Mouse (Mus musculus) kidney, postnatal 25 days (tissue): ENCODE measurements around the gene Ugt2a3.
A peak's percentile ranks its signal among the peaks of the same experiment; 100 is the strongest.
"Not testable (repeated sequence)": the region's sequence is repeated elsewhere in the genome, so short reads cannot be mapped to it uniquely, and the experiment has no call there.

Experiments used
- DNase-seq, 2 experiments: peaks; one replicate each; pipeline ENCODE4 v3.0.0; 2021; ENCODE audit warnings: mixed read lengths in 2 of 2

The Ugt2a3 gene

GRCm38 (mm10) chr5:87336961-87337697 lies at the start of gene Ugt2a3:
Ugt2a3 (minus strand) TSS chr5:87337195.
- DNase-seq = no peak

- DNase-seq = no peak
Measured at GRCm38 (mm10) chr5:87380234-87380633, 43.2 kb upstream of the Ugt2a3 start.

- no peak for DNase-seq
Measured at GRCm38 (mm10) chr5:87379825-87380224, 42.8 kb upstream of the Ugt2a3 start.

GRCm38 (mm10) chr5:87375874-87376383 lies 38.9 kb upstream of the Ugt2a3 start:
- no peak for DNase-seq

GRCm38 (mm10) chr5:87373502-87373863 lies 36.5 kb upstream of the Ugt2a3 start:
- no peak for DNase-seq

- not testable (repeated sequence) for DNase-seq
Measured at GRCm38 (mm10) chr5:87372788-87373501, 36.0 kb upstream of the Ugt2a3 start.

- no peak for DNase-seq
Measured at GRCm38 (mm10) chr5:87350350-87350749, 13.4 kb upstream of the Ugt2a3 start.

- DNase-seq = not testable (repeated sequence)
Measured at GRCm38 (mm10) chr5:87349150-87349549, 12.2 kb upstream of the Ugt2a3 start.

- DNase-seq = not testable (repeated sequence)
Measured at GRCm38 (mm10) chr5:87347479-87348078, 10.6 kb upstream of the Ugt2a3 start.

GRCm38 (mm10) chr5:87340461-87340860 lies 3.5 kb upstream of the Ugt2a3 start:
- DNase-seq = peak; percentile 58 to 86

GRCm38 (mm10) chr5:87335199-87335598 lies 1.8 kb downstream of the Ugt2a3 start:
- peak in 1 of 2 experiments; percentile 5 for DNase-seq

GRCm38 (mm10) chr5:87333584-87333983 lies 3.4 kb downstream of the Ugt2a3 start:
- peak; percentile 36 to 68 for DNase-seq

GRCm38 (mm10) chr5:87311392-87311791 lies 25.6 kb downstream of the Ugt2a3 start:
- DNase-seq = no peak

GRCm38 (mm10) chr5:87286180-87286579 lies 50.8 kb downstream of the Ugt2a3 start:
- DNase-seq = not testable (repeated sequence)

- DNase-seq = not testable (repeated sequence)
Measured at GRCm38 (mm10) chr5:87275986-87276385, 61.0 kb downstream of the Ugt2a3 start.

GRCm38 (mm10) chr5:87275581-87275980 lies 61.4 kb downstream of the Ugt2a3 start:
- DNase-seq = no peak
